Mouse (Mus musculus): Measurements from ENCODE around the gene Tedc2.

DNA sequence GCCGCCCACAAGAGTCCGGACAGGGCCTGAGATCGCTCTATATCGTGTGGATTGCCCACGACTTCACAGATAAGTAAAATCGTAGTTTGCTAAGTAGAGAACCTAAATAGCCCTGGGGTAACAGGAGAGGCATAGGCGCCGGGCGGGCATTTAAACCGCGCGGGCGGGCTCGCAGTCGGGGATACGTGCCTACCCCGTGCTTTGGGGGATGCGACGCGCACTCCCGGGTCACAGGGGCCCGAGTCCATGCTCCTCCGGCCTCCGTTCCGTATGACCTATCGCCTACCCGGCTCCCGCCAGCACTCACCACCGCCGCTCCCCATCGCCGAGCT, 30.3 kb upstream of the Tedc2 start:
- no peak for TF ChIP-seq CTCF (IDR thresholded peaks at IDR 0.05)
- TF ChIP-seq EP300 (IDR thresholded peaks at IDR 0.05): no peak

Data from lung, postnatal 0 days (tissue).